Mouse (Mus musculus): Measurements from ENCODE around the gene Zfp950.
A peak's percentile ranks its signal among the peaks of the same experiment; 100 is the strongest.

Gene Zfp950

GRCm38 (mm10) chr19:61056783-61057410, 83.7 kb downstream of the Zfp950 start:
- no peak for DNase-seq (ENCODE audit: low spot score in 2 of 2)

- no peak for DNase-seq (ENCODE audit: low spot score in 2 of 2)
Measured at GRCm38 (mm10) chr19:61052786-61053185, 87.9 kb downstream of the Zfp950 start.

GRCm38 (mm10) chr19:61052008-61052407, 88.6 kb downstream of the Zfp950 start:
- no peak for DNase-seq (ENCODE audit: low spot score in 2 of 2)

GRCm38 (mm10) chr19:61051151-61051550, 89.5 kb downstream of the Zfp950 start:
- DNase-seq (ENCODE audit: low spot score in 2 of 2): no peak

GRCm38 (mm10) chr19:61049413-61049812, 91.2 kb downstream of the Zfp950 start:
- DNase-seq (ENCODE audit: low spot score in 2 of 2): no peak

- DNase-seq (ENCODE audit: low spot score in 2 of 2): no peak
Measured at GRCm38 (mm10) chr19:61048646-61049045, 92.0 kb downstream of the Zfp950 start.

- peak in 1 of 2 experiments; percentile 35 for DNase-seq (ENCODE audit: low spot score in 2 of 2)
Measured at GRCm38 (mm10) chr19:61039151-61039550, 101.5 kb downstream of the Zfp950 start.

GRCm38 (mm10) chr19:61031570-61031969, 109.1 kb downstream of the Zfp950 start:
- DNase-seq (ENCODE audit: low spot score in 2 of 2): no peak

GRCm38 (mm10) chr19:61021939-61022566, 118.6 kb downstream of the Zfp950 start:
- peak in 1 of 2 experiments; percentile 31 for DNase-seq (ENCODE audit: low spot score in 2 of 2)

- no peak for DNase-seq (ENCODE audit: low spot score in 2 of 2)
Measured at GRCm38 (mm10) chr19:61021502-61021901, 119.1 kb downstream of the Zfp950 start.

GRCm38 (mm10) chr19:61017477-61018266, 123.0 kb downstream of the Zfp950 start:
- DNase-seq (ENCODE audit: low spot score in 2 of 2): peak in 1 of 2 experiments; percentile 19

GRCm38 (mm10) chr19:61009266-61009665, 131.4 kb downstream of the Zfp950 start:
- peak; percentile 34 to 41 for DNase-seq (ENCODE audit: low spot score in 2 of 2)
